Mouse (Mus musculus) lung, embryonic 15.5 days (tissue): Measurements from ENCODE around the gene Arntl. TPM values are rescaled to one million over a fixed set of nuclear protein-coding genes. Genes with fewer than 3 reads are reported as not detected.

Experiments
- ATAC-seq: fragments of 200-750 bp; cut with Nextera tagmentation; 2 replicates; pipeline ENCODE4 v1.8.0; 2017; ENCODE audit warnings: moderate number of reproducible peaks, borderline replicate concordance; ENCODE audit not compliant: low FRiP score, low TSS enrichment; ENCODE audit errors: extremely low read depth
- H3K27ac ChIP-seq: fragments of 300-500 bp; sonication (generic); 2 replicates; pipeline ENCODE4 v1.5.1; 2015; ENCODE audit warnings: moderate library complexity, mild to moderate bottlenecking, inconsistent platforms
- H3K27me3 ChIP-seq: fragments of 300-500 bp; sonication (generic); 2 replicates; pipeline ENCODE4 v1.6.1; 2015; ENCODE audit warnings: inconsistent platforms
- H3K36me3 ChIP-seq: fragments of 300-500 bp; sonication (generic); 2 replicates; pipeline ENCODE4 v1.6.1; 2015; ENCODE audit warnings: inconsistent platforms
- H3K4me1 ChIP-seq: fragments of 300-500 bp; sonication (generic); 2 replicates; pipeline ENCODE4 v1.6.1; 2015; ENCODE audit warnings: inconsistent platforms
- H3K4me2 ChIP-seq: fragments of 300-500 bp; sonication (generic); 2 replicates; pipeline ENCODE4 v1.6.1; 2015; ENCODE audit warnings: inconsistent platforms, mild to moderate bottlenecking, moderate library complexity
- H3K4me3 ChIP-seq: fragments of 300-500 bp; sonication (generic); 2 replicates; pipeline ENCODE4 v1.5.1; 2015; ENCODE audit warnings: mild to moderate bottlenecking, inconsistent platforms
- H3K9ac ChIP-seq: fragments of 300-500 bp; sonication (generic); 2 replicates; pipeline ENCODE4 v1.6.1; 2015; ENCODE audit warnings: inconsistent platforms
- H3K9me3 ChIP-seq: fragments of 300-500 bp; sonication (generic); 2 replicates; pipeline ENCODE4 v1.6.1; 2016; ENCODE audit warnings: inconsistent platforms
- WGBS: fragments of 180-500 bp; shearing (Covaris S2); methylation state at CpG from one replicate; pipeline ENCODE4 v1.1.7; 2015; 5-methylcytosine and 5-hydroxymethylcytosine counted together
- polyA plus RNA-seq: library from polyadenylated mRNA; unstranded; fragments of >200 nt; fragmentation: Nextera tagmentation; extraction: Ambion mirVana; gene quantifications from 2 replicates; pipeline ENCODE4 v1.2.1, GENCODE M21; 2015

Arntl gene
- polyA plus RNA-seq, 1 experiment from 2014 or later, result 11.8 TPM

- H3K9ac ChIP-seq, result no peak overlapping the region
- H3K4me2 ChIP-seq, result no peak overlapping the region
- H3K27ac ChIP-seq, result no peak overlapping the region
- H3K27me3 ChIP-seq, result no peaks in the 10 kb centered on the region
- peaks cover 3% of the 10 kb centered on the region; the same call in 1 of the 2 replicates for H3K36me3 ChIP-seq
- H3K9me3 ChIP-seq, result no peaks in the 10 kb centered on the region
- no peak overlapping the region for H3K4me3 ChIP-seq
- no peak for ATAC-seq
- 0 out of 2 replicates have a peak, but pooled peaks cover 3% of the 10 kb centered on the region for H3K4me1 ChIP-seq
- WGBS, result 15% methylated on average over 2 of the region's 2 CpGs
Measured at GRCm38 (mm10) chr7:113311784-113312183, 104.5 kb downstream of the Arntl start.

- 34% methylated on average over 1 of the region's 1 CpGs for WGBS
- no peak for ATAC-seq
- H3K4me3 ChIP-seq, result no peak overlapping the region
Measured at GRCm38 (mm10) chr7:113320128-113320527, 112.9 kb downstream of the Arntl start.

DNA sequence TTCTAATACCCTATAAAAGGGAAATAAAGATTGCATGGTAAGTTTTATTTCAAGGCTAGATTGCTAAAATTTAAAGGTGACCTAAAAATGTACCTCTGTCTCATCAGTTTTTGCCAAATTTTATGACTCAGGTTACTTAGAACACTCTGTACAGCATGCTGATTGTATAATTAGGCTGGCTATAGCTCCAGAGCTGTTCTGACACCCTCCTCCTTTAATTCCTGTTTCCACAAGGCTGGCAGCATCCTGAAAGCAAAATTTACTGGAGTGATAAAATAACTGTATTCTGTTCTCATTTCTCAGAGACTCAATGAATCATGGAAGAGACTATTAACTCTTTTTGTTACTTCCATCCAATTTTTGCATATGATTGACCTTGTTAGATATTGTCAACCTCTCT lies 126.8 kb downstream of the Arntl start:
- no peak overlapping the region for H3K27ac ChIP-seq
- no peak overlapping the region for H3K4me2 ChIP-seq
- H3K36me3 ChIP-seq, result no peaks in the 10 kb centered on the region
- no peaks in the 10 kb centered on the region for H3K4me1 ChIP-seq
- ATAC-seq, result no peak
- no peaks in the 10 kb centered on the region for H3K9me3 ChIP-seq
- no peaks in the 10 kb centered on the region for H3K27me3 ChIP-seq
- no peak overlapping the region for H3K9ac ChIP-seq
- H3K4me3 ChIP-seq, result no peak overlapping the region

More at GRCm38 (mm10) chr7:113320128-113320527, 112.9 kb downstream of the Arntl start:
- Histone ChIP-seq H3K36me3 (no peaks in the 10 kb centered on the region), H3K9ac (no peak overlapping the region), H3K4me2 (no peak overlapping the region), H3K27me3 (no peaks in the 10 kb centered on the region), H3K4me1 (0 out of 2 replicates have a peak, but pooled peaks cover 3% of the 10 kb centered on the region), H3K9me3 (no peaks in the 10 kb centered on the region), H3K27ac (no peak overlapping the region)

DNA sequence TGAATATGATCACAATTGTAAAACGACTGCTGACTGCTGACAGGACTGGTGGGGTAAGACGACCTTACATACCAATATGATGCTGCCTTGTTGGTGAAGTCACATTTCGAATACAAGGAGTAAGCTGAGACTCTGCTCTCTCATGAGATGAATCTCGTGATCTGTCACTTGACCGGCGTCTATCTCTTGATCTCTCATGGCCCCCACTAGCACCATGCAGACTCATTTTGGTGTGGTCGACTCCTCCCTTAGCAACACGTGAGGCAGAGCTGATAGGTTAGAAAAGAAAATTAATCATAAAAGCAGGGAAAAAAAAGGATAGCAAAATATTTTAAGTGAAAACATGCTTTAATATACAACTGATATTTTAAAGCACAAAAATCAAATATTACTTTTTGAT lies 128.0 kb downstream of the Arntl start:
- Histone ChIP-seq H3K4me2 (no peak overlapping the region), H3K9ac (no peak overlapping the region), H3K36me3 (no peaks in the 10 kb centered on the region), H3K27ac (no peak overlapping the region), H3K27me3 (no peaks in the 10 kb centered on the region), H3K9me3 (no peaks in the 10 kb centered on the region), H3K4me3 (no peak overlapping the region), H3K4me1 (no peaks in the 10 kb centered on the region)
- WGBS, result 80% methylated on average over 8 of the region's 8 CpGs
- no peak for ATAC-seq

- Histone ChIP-seq H3K27ac (no peak overlapping the region), H3K4me3 (no peak overlapping the region), H3K9me3 (no peaks in the 10 kb centered on the region), H3K9ac (no peak overlapping the region), H3K4me2 (no peak overlapping the region), H3K36me3 (no peaks in the 10 kb centered on the region), H3K4me1 (no peaks in the 10 kb centered on the region), H3K27me3 (no peaks in the 10 kb centered on the region)
- ATAC-seq, result no peak
- 32% methylated on average over 4 of the region's 4 CpGs for WGBS
Measured at GRCm38 (mm10) chr7:113347271-113347670, 140.0 kb downstream of the Arntl start.

- Histone ChIP-seq H3K4me3 (no peak overlapping the region), H3K36me3 (no peaks in the 10 kb centered on the region), H3K27ac (no peak overlapping the region), H3K9me3 (no peaks in the 10 kb centered on the region), H3K9ac (no peak overlapping the region), H3K4me2 (no peak overlapping the region), H3K4me1 (no peaks in the 10 kb centered on the region), H3K27me3 (no peaks in the 10 kb centered on the region)
- no peak for ATAC-seq
- WGBS, result 85% methylated on average over 2 of the region's 2 CpGs
Measured at GRCm38 (mm10) chr7:113347694-113348093, 140.4 kb downstream of the Arntl start.

DNA sequence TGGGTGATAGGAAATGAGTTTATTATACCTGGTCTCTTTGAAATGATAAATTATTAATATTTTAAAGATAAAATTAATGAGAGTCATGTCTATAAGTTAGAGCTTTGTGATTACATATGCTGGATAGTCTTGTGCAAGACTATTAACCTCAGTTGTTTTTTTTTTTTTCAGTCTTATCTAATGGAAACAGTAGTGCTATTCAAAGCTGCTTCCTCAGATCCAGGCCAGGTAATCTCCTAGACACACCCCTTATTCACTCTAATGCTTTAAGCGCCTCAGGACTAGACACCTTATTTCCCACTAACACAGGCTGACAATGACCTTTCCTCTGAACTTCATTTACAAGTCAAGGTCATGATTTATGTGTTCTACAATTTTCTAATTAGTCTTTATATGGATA lies 141.8 kb downstream of the Arntl start:
- H3K9ac ChIP-seq, result no peak overlapping the region
- H3K27me3 ChIP-seq, result no peaks in the 10 kb centered on the region
- H3K4me1 ChIP-seq, result no peaks in the 10 kb centered on the region
- no peak overlapping the region for H3K27ac ChIP-seq
- no peak overlapping the region for H3K4me2 ChIP-seq
- ATAC-seq, result no peak
- WGBS, result 77% methylated on average over 1 of the region's 1 CpGs
- no peak overlapping the region for H3K4me3 ChIP-seq
- no peaks in the 10 kb centered on the region for H3K9me3 ChIP-seq
- no peaks in the 10 kb centered on the region for H3K36me3 ChIP-seq

Other genes with a start within 250 kb of the Arntl start
- 21.4 and 22.9 TPM in 2 replicates for gene Btbd10, start 161.9 kb downstream of the Arntl start, polyA plus RNA-seq
- gene Pth, start 181.1 kb downstream of the Arntl start, polyA plus RNA-seq, result 0.29 and 0.63 TPM in 2 replicates